Mouse (Mus musculus) megakaryocyte, embryonic 14.5 days (primary cell): Measurements from ENCODE around the gene Dock2.

Experiments
- FLI1 ChIP-seq: IDR thresholded peaks from 2 replicates; pipeline ENCODE4 v1.6.1; 2012; ENCODE audit warnings: low read length, inconsistent platforms, mixed read lengths
- GATA1 ChIP-seq: IDR thresholded peaks from 3 replicates; pipeline ENCODE4 v1.6.1; 2012; ENCODE audit warnings: mixed read lengths, low read length, inconsistent platforms, borderline replicate concordance

GRCm38 (mm10) chr11:34385001-34385688 lies 398.5 kb downstream of the Dock2 start:
- no peak for TF ChIP-seq GATA1
- no peak for TF ChIP-seq FLI1
